Mouse (Mus musculus) cortical plate, adult 2 months (tissue): Measurements from ENCODE around the gene Mettl24. TPM values are rescaled to one million over a fixed set of nuclear protein-coding genes. Genes with fewer than 3 reads are reported as not detected.
"Not testable (repeated sequence)": the region's sequence is repeated elsewhere in the genome, so short reads cannot be mapped to it uniquely, and the experiment has no call there.

Experiments
- H3K27ac ChIP-seq: fragments of 200-500 bp; 2 replicates; pipeline ENCODE4 v1.5.1; 2012; ENCODE audit warnings: low read length, control low read depth, inconsistent platforms; ENCODE audit not compliant: insufficient read depth
- H3K4me1 ChIP-seq: fragments of 200-500 bp; 2 replicates; pipeline ENCODE4 v1.6.1; 2011; ENCODE audit warnings: low read length; ENCODE audit not compliant: control insufficient read depth, insufficient read depth
- H3K4me3 ChIP-seq: fragments of 200-500 bp; 2 replicates; pipeline ENCODE4 v1.5.1; 2011; ENCODE audit warnings: mild to moderate bottlenecking, low read length, control low read depth; ENCODE audit not compliant: insufficient read depth
- CTCF ChIP-seq: fragments of 200-500 bp; IDR thresholded peaks from 2 replicates; pipeline ENCODE4 v1.5.1; 2011; ENCODE audit warnings: mild to moderate bottlenecking, control low read depth, low read length; ENCODE audit not compliant: insufficient read depth; ENCODE audit errors: extremely low read depth
- POLR2A ChIP-seq: fragments of 200-500 bp; IDR thresholded peaks from 2 replicates; pipeline ENCODE4 v1.6.1; 2011; ENCODE audit warnings: mild to moderate bottlenecking, low read length, control low read depth; ENCODE audit not compliant: insufficient read depth; ENCODE audit errors: extremely low read depth
- polyA plus RNA-seq: library from polyadenylated mRNA; depleted of rRNA; stranded (reverse); fragments of >200 nt; gene quantifications from 2 replicates; pipeline ENCODE4 v1.2.3, GENCODE M21; 2012

The Mettl24 gene
- polyA plus RNA-seq, 1 experiment: 1.6 TPM

- Histone ChIP-seq H3K4me1 (peaks cover 9% of the 10 kb centered on the region), H3K4me3 (no peak overlapping the region), H3K27ac (no peak overlapping the region)
- TF ChIP-seq POLR2A: no peak
- no peak for TF ChIP-seq CTCF
These were observed 92.6 kb downstream of the Mettl24 start for GRCm38 (mm10) chr10:40775655-40776054.

DNA sequence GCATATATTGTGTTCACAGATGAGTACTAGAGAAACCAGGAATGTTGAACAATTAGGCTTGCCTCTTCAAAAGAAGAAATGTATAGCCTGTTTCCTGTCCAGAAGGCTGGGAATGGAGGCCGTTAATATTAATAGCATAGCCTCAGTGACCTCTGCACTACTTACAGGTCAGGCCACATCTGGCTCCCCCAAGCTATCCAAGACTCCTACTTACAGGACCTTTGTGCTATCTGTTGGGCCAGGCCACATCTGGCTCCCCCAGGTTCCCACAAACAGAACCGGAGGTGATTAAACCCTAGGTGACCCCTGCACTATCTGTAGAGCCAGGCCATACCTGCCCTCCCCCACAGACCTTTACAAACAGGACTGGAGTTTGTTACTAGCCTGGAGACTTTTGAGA lies 94.1 kb downstream of the Mettl24 start:
- H3K4me3 ChIP-seq: no peak overlapping the region
- TF ChIP-seq POLR2A: no peak
- TF ChIP-seq CTCF: no peak

DNA sequence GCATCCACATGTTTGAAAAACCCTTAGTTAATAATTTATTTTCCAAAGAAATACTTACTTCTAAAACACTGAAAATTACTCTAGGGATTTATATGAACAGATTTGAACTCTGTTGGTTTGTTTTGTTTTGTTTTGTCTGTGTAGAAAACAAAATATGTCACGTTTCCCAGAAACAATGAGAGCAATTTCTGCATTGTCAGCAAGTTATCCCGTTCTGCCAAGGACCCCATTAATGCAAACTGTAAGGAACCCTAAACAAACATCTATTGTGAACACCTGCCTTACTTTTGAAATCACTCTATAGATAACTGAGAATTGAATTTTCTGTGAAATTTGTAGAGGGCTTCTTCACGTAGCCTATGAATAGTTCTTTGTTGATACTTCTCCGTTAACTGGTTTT lies 95.4 kb downstream of the Mettl24 start:
- H3K4me3 ChIP-seq: no peak overlapping the region
- TF ChIP-seq POLR2A (no peak), CTCF (no peak)

More for the DNA sequence above, 94.1 kb downstream of the Mettl24 start:
- Histone ChIP-seq H3K27ac (no peak overlapping the region), H3K4me1 (peaks cover 9% of the 10 kb centered on the region)

DNA sequence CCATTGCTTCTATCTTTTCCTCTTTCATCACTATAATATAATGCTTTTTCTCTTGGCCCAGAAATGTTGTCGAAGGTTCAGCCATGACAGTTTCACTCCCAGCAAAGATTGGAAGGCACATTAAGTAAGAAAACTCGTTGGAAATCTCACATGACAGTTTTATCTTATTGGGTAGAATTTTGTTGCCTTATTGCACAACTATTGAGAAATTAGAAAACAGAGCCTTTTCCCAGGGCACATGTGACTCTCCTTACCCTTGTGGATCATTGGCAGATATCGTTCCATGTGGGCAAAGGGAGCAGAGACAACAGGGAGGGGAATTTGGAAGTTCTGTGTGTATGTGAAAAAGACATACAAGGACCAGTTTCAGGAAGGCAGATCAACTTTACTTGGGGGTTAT lies 107.3 kb downstream of the Mettl24 start:
- Histone ChIP-seq H3K4me1 (no peaks in the 10 kb centered on the region), H3K27ac (no peak overlapping the region), H3K4me3 (no peak overlapping the region)
- TF ChIP-seq POLR2A (no peak), CTCF (no peak)

More for the DNA sequence above, 95.4 kb downstream of the Mettl24 start:
- H3K4me1 ChIP-seq: peaks cover 9% of the 10 kb centered on the region
- H3K27ac ChIP-seq: no peak overlapping the region

- Histone ChIP-seq H3K4me1 (no peaks in the 10 kb centered on the region), H3K4me3 (no peak overlapping the region), H3K27ac (no peak overlapping the region)
- no peak for TF ChIP-seq CTCF
- TF ChIP-seq POLR2A: no peak
These were observed 109.0 kb downstream of the Mettl24 start for GRCm38 (mm10) chr10:40792115-40792514.

- H3K27ac ChIP-seq: no peak overlapping the region
- no peak overlapping the region for H3K4me3 ChIP-seq
- TF ChIP-seq POLR2A (no peak), CTCF (no peak)
- H3K4me1 ChIP-seq: no peaks in the 10 kb centered on the region
These were observed 122.1 kb downstream of the Mettl24 start for GRCm38 (mm10) chr10:40805221-40805620.

- Histone ChIP-seq H3K4me1 (no peaks in the 10 kb centered on the region), H3K27ac (no peak overlapping the region), H3K4me3 (no peak overlapping the region)
- TF ChIP-seq CTCF: no peak
- no peak for TF ChIP-seq POLR2A
These were observed 123.1 kb downstream of the Mettl24 start for GRCm38 (mm10) chr10:40806221-40806620.

- not testable (repeated sequence) for H3K4me1 ChIP-seq, H3K4me3 ChIP-seq, H3K27ac ChIP-seq
These were observed 126.4 kb downstream of the Mettl24 start for GRCm38 (mm10) chr10:40809411-40809910.

DNA sequence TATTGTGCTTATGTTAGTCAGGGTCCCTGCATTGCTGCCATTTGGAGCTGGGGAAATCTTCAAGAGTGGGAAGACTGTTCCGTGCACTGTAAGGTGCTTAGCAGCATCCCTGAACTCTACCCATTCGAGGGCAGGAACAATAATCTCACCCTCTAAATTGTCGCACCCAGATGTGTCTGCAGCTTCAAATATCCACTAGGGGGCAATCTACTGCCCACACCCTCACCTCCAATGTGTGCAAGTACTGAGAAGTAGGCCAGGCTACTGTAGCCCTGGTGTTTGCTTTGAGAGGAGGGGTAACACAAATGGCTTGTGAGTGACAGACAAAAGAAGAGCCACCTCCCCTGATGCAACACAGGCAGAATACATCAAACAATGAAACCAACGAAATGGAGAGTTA lies 130.5 kb downstream of the Mettl24 start:
- 0 out of 2 replicates have a peak, but pooled peaks cover 1% of the 10 kb centered on the region for H3K4me1 ChIP-seq
- no peak overlapping the region for H3K4me3 ChIP-seq
- no peak for TF ChIP-seq POLR2A
- TF ChIP-seq CTCF: peak; percentile 27; the same call in 1 of the 2 replicates
- no peak overlapping the region for H3K27ac ChIP-seq

GRCm38 (mm10) chr10:40816471-40816870 lies 133.4 kb downstream of the Mettl24 start:
- TF ChIP-seq POLR2A (no peak), CTCF (no peak)
- no peak overlapping the region for H3K27ac ChIP-seq
- 0 out of 2 replicates have a peak, but pooled peaks cover 1% of the 10 kb centered on the region for H3K4me1 ChIP-seq
- no peak overlapping the region for H3K4me3 ChIP-seq
